Mouse (Mus musculus) layer of hippocampus, adult 2 months (tissue): ENCODE data around the gene Dhcr24. TPM values are rescaled to one million over a fixed set of nuclear protein-coding genes. Genes with fewer than 3 reads are reported as not detected.

Experiments used
- DNase-seq, 2 experiments: peaks; one replicate each; pipeline ENCODE4 v3.0.0; 2022; ENCODE audit warnings: low spot score in 2 of 2
- H3K27ac ChIP-seq: fragments of 200-600 bp; 2 replicates; pipeline ENCODE4 v1.8.1; 2022
- H3K4me3 ChIP-seq: fragments of 200-600 bp; 2 replicates; pipeline ENCODE4 v1.8.1; 2022; ENCODE audit warnings: mild to moderate bottlenecking
- CTCF ChIP-seq: fragments of 200-600 bp; conservative IDR thresholded peaks from 2 replicates; pipeline ENCODE4 v1.8.1; 2022; ENCODE audit warnings: antibody characterized with exemption, mild to moderate bottlenecking, moderate library complexity
- total RNA-seq, 2 experiments: library from RNA; stranded (reverse); gene quantifications; 2 replicates each; pipeline ENCODE4 v1.2.3; 2021

Gene Dhcr24
- total RNA-seq, 2 experiments from 2014 or later: 58.9 to 59.7 TPM

GRCm38 (mm10) chr4:106597055-106597454 is 36.2 kb downstream of the Dhcr24 start:
- Histone ChIP-seq H3K4me3 (no peak overlapping the region), H3K27ac (no peak overlapping the region)
- no peak for DNase-seq
- TF ChIP-seq CTCF: no peak

GRCm38 (mm10) chr4:106597741-106598140 is 36.9 kb downstream of the Dhcr24 start:
- no peak overlapping the region for H3K27ac ChIP-seq
- no peak for DNase-seq
- TF ChIP-seq CTCF: no peak
- no peak overlapping the region for H3K4me3 ChIP-seq

- Histone ChIP-seq H3K4me3 (no peak overlapping the region), H3K27ac (no peak overlapping the region)
- peak; percentile 30; the same call in 1 of the 2 replicates for TF ChIP-seq CTCF
- no peak for DNase-seq
These were observed 38.6 kb downstream of the Dhcr24 start for GRCm38 (mm10) chr4:106599415-106599814.

- TF ChIP-seq CTCF: no peak
- Histone ChIP-seq H3K4me3 (no peak overlapping the region), H3K27ac (no peak overlapping the region)
- DNase-seq: no peak
These were observed 39.9 kb downstream of the Dhcr24 start for GRCm38 (mm10) chr4:106600770-106601169.

- no peak for TF ChIP-seq CTCF
- no peak for DNase-seq
- Histone ChIP-seq H3K4me3 (0 out of 2 replicates have a peak overlapping the region, but pooled peaks have one; percentile 24), H3K27ac (no peak overlapping the region)
These were observed 46.1 kb downstream of the Dhcr24 start for GRCm38 (mm10) chr4:106606639-106607554.

- H3K4me3 ChIP-seq: no peak overlapping the region
- DNase-seq: no peak
- TF ChIP-seq CTCF: no peak
- H3K27ac ChIP-seq: no peak overlapping the region
These were observed 47.1 kb downstream of the Dhcr24 start for GRCm38 (mm10) chr4:106607905-106608304.

GRCm38 (mm10) chr4:106613105-106613504 is 52.3 kb downstream of the Dhcr24 start:
- H3K27ac ChIP-seq: no peak overlapping the region
- TF ChIP-seq CTCF: no peak

GRCm38 (mm10) chr4:106613560-106613959 is 52.7 kb downstream of the Dhcr24 start:
- no peak for TF ChIP-seq CTCF
- no peak for DNase-seq
- no peak overlapping the region for H3K4me3 ChIP-seq
- no peak overlapping the region for H3K27ac ChIP-seq

More at GRCm38 (mm10) chr4:106613105-106613504, 52.3 kb downstream of the Dhcr24 start:
- H3K4me3 ChIP-seq: no peak overlapping the region
- no peak for DNase-seq

GRCm38 (mm10) chr4:106614180-106614797 is 53.5 kb downstream of the Dhcr24 start:
- Histone ChIP-seq H3K4me3 (no peak overlapping the region), H3K27ac (peak overlapping the region; percentile 63)
- DNase-seq: peak; percentile 60 to 85
- TF ChIP-seq CTCF: peak; percentile 98

- no peak for TF ChIP-seq CTCF
- H3K27ac ChIP-seq: peak overlapping the region; percentile 63
- no peak overlapping the region for H3K4me3 ChIP-seq
- DNase-seq: no peak
These were observed 54.0 kb downstream of the Dhcr24 start for GRCm38 (mm10) chr4:106614881-106615280.

- no peak for DNase-seq
- H3K27ac ChIP-seq: no peak overlapping the region
- no peak for TF ChIP-seq CTCF
- H3K4me3 ChIP-seq: no peak overlapping the region
These were observed 54.8 kb downstream of the Dhcr24 start for GRCm38 (mm10) chr4:106615637-106616036.

GRCm38 (mm10) chr4:106617056-106617455 is 56.2 kb downstream of the Dhcr24 start, which contains the start of gene Lexm:
Gene Lexm, minus strand, starts transcription at chr4:106617241.
- peak within 1 kb of the TSS; percentile 41 for H3K4me3 ChIP-seq
- peak in 1 of 2 experiments; percentile 51 for DNase-seq
- TF ChIP-seq CTCF: no peak

GRCm38 (mm10) chr4:106618898-106619297 is 58.1 kb downstream of the Dhcr24 start:
- no peak for TF ChIP-seq CTCF
- DNase-seq: no peak
- H3K27ac ChIP-seq: no peak overlapping the region
- no peak overlapping the region for H3K4me3 ChIP-seq

More at GRCm38 (mm10) chr4:106617056-106617455, 56.2 kb downstream of the Dhcr24 start, which contains the start of gene Lexm:
- peak within 1 kb of the TSS; percentile 77; the same call in 1 of the 2 replicates for H3K27ac ChIP-seq
